Mouse (Mus musculus) kidney, adult 2 months (tissue): ENCODE results near the gene Qprt. TPM values are rescaled to one million over a fixed set of nuclear protein-coding genes. Genes with fewer than 3 reads are reported as not detected.
A peak's percentile ranks its signal among the peaks of the same experiment; 100 is the strongest.

Experiments used
- DNase-seq: peaks from one replicate; pipeline ENCODE4 v3.0.0; 2021
- H3K27ac ChIP-seq: fragments of 200-500 bp; 2 replicates; pipeline ENCODE4 v1.5.1; 2012; ENCODE audit warnings: low read depth, low read length, control low read depth, inconsistent platforms; ENCODE audit not compliant: insufficient read depth
- H3K27me3 ChIP-seq: fragments of 200-500 bp; replicated peaks from 2 replicates; pipeline ENCODE4 v1.6.1; 2012; ENCODE audit warnings: mild to moderate bottlenecking, moderate library complexity, low read length, inconsistent platforms; ENCODE audit not compliant: control insufficient read depth, insufficient read depth
- H3K36me3 ChIP-seq: fragments of 200-500 bp; 2 replicates; pipeline ENCODE4 v1.6.1; 2012; ENCODE audit warnings: mild to moderate bottlenecking, moderate library complexity, low read length, inconsistent platforms; ENCODE audit not compliant: control insufficient read depth, insufficient read depth
- H3K4me1 ChIP-seq: fragments of 200-500 bp; 2 replicates; pipeline ENCODE4 v1.6.1; 2011; ENCODE audit warnings: low read length; ENCODE audit not compliant: control insufficient read depth, insufficient read depth
- H3K4me3 ChIP-seq: fragments of 200-500 bp; 2 replicates; pipeline ENCODE4 v1.5.1; 2011; ENCODE audit warnings: mild to moderate bottlenecking, low read depth, low read length, control low read depth; ENCODE audit not compliant: insufficient read depth
- CTCF ChIP-seq: fragments of 200-500 bp; conservative IDR thresholded peaks from 2 replicates; pipeline ENCODE4 v1.5.1; 2011; ENCODE audit warnings: low read depth, mild to moderate bottlenecking, control low read depth, low read length, moderate library complexity, mixed read lengths; ENCODE audit not compliant: insufficient read depth, insufficient read length
- POLR2A ChIP-seq: fragments of 200-500 bp; IDR thresholded peaks from one replicate; pipeline ENCODE4 v1.6.1; 2011; ENCODE audit warnings: low read depth, low read length, control low read depth
- WGBS: fragments of 180-500 bp; shearing (Covaris S2); methylation state at CpG from one replicate; pipeline ENCODE4 v1.1.7; 2018; 5-methylcytosine and 5-hydroxymethylcytosine counted together
- polyA plus RNA-seq: library from polyadenylated mRNA; depleted of rRNA; stranded (reverse); fragments of >200 nt; gene quantifications from 2 replicates; pipeline ENCODE4 v1.2.3, GENCODE M21; 2012

Gene Qprt
- polyA plus RNA-seq, 1 experiment = 127 TPM

DNA sequence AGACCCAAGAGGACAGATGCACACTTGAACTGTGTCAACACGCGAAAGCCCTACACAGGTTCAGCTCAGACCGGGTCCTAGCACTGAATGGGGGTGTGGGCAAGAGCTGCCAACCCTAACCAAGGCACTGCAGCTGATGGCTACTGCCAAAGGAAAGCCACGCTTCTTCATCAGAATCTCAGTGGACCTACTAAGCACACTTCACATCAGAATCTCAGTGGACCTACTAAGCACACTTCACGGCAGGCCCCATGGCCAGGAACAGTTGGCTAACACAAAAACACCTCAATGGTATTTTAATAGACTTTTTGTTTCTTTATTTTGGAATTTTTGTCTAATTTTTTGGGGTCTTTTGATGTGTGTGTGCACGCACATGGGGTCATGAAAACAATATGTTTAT, 30.4 kb upstream of the Qprt start:
- no peaks in the 10 kb centered on the region for H3K4me1 ChIP-seq
- H3K36me3 ChIP-seq = no peaks in the 10 kb centered on the region
- H3K27me3 ChIP-seq = no peaks in the 10 kb centered on the region
- H3K4me3 ChIP-seq = no peak overlapping the region
- TF ChIP-seq CTCF (no peak), POLR2A (no peak)
- H3K27ac ChIP-seq = no peak overlapping the region
- WGBS = 95% methylated on average over 6 of the region's 6 CpGs
- no peak for DNase-seq

DNA sequence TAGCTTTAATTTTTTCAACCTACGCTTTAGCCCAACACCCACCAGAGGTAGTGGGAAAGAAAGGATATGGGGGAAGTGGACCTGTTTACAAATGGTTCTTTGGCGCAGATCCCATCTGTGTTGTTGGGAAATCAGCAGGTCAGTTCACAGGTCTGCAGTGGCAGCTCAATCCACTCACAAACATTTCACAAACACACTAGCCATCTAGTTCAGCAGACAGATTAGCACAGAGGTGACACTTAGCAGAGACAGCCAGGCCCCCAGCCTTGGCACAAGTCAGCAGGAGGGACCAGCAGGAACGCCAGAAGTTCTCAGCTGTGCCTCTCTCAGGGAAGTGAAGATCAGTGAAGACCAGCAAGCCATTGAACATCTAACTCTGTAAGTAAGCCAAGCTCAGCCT, 25.9 kb upstream of the Qprt start:
- DNase-seq = no peak
- Histone ChIP-seq H3K36me3 (no peaks in the 10 kb centered on the region), H3K27ac (no peak overlapping the region), H3K27me3 (no peaks in the 10 kb centered on the region), H3K4me3 (no peak overlapping the region), H3K4me1 (no peaks in the 10 kb centered on the region)
- 72% methylated on average over 3 of the region's 3 CpGs for WGBS
- TF ChIP-seq POLR2A (no peak), CTCF (no peak)

DNA sequence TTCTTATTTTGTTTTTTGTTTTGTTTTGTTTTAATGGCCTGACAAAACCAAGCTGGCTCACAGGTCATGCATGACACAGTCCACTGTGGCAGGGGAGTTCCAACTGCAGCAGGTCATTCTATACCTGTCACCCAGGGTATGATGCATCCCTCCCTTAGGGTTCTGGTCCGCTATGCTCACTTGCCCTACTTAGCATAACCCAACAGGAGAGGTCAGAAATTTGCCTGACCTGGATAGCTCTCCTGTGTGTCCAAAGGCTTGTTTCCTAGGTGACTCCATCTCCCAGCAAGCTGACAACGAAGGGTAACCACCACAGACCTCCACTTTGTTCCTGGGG, 24.2 kb upstream of the Qprt start:
- no peak for DNase-seq
- H3K27ac ChIP-seq = no peak overlapping the region
- TF ChIP-seq CTCF = no peak
- no peak for TF ChIP-seq POLR2A
- no peaks in the 10 kb centered on the region for H3K27me3 ChIP-seq
- no peak overlapping the region for H3K4me3 ChIP-seq
- no peaks in the 10 kb centered on the region for H3K4me1 ChIP-seq
- WGBS = 75% methylated on average over 2 of the region's 2 CpGs
- no peaks in the 10 kb centered on the region for H3K36me3 ChIP-seq

DNA sequence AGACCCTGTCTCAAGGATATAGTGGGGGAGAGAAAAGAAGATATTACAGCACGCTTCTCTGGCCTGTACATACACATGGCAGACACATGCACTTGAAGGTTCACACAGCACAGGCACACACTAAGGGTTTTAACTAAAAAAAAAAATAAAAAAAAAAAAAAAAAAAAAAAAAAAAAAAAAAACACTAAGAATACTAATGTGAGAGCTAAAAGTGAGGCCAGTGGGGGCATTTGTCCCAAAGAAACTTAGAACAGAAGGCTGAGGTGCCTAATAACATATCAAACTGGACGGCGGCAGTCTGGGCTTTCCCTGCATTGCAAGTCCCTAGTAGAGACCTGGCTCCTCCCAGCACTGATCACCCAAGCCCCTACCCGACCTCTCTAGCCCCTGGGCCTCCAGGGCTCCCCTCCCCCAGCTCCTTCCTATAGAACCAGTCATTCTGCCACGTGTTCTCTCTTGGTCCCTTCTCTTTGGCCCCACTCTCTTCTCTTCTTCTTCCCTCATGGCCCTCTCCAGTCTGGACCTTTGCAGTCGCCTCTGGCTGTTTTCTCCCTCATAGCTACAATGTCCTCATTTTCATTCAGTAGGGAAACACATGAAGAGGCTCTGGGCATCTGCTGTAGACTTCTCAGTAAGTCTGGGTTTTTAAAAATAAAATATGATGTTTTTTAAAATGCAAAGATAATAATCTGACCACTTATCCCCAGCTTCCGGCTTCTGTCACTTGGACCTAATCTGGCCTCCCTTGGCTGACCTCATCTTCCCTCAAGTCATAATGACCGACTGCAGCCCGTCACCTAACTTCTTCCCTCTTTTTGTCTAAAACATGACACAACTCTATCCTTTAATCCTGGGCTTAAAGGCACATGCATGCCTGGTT, 23.6 kb upstream of the Qprt start:
- Histone ChIP-seq H3K4me3 (no peak overlapping the region), H3K36me3 (no peaks in the 10 kb centered on the region), H3K27me3 (no peaks in the 10 kb centered on the region), H3K4me1 (no peaks in the 10 kb centered on the region), H3K27ac (no peak overlapping the region)
- TF ChIP-seq POLR2A (no peak), CTCF (no peak)
- DNase-seq = no peak
- WGBS = 62% methylated on average over 9 of the region's 9 CpGs

DNA sequence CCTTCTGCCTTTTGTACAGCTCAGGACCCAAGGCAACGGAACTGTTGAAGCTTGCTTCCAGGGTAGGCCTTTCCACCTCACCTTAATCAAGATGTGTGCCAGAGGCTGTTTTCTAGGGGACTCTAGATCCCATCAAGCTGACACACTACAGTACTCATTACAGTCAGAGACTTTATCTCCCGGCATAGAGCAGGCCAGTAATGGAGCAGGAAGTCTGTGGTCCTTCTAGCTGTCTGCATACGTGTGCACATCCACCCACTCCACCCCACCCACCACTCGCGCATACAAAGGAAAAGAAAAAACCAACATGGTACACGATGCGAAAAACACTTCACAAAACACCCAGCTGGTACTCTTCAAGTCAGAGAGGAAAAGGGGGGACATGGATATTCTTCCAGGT, 22.4 kb upstream of the Qprt start:
- TF ChIP-seq CTCF (no peak), POLR2A (no peak)
- Histone ChIP-seq H3K36me3 (no peaks in the 10 kb centered on the region), H3K4me1 (no peaks in the 10 kb centered on the region), H3K27ac (no peak overlapping the region), H3K4me3 (no peak overlapping the region), H3K27me3 (no peaks in the 10 kb centered on the region)
- no peak for DNase-seq
- WGBS = 87% methylated on average over 7 of the region's 7 CpGs

DNA sequence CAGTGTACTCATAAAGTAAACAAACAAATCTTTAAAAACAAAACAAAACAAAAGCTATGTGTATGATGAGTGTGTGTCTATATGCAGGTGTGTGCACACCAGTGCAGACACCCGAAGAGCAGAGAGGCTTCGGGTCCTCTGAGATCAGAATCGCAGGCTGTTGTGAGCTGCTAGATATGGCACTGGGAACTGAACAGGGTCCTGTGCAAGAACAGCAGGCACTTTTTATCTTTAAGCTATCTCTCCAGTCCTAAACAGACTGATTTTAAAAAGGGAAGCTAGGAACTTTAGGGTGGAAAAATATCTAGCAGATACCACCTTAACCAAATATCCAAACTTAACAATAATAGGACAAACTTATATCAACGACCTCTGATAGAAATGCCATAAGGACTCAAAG, 20.6 kb upstream of the Qprt start:
- Histone ChIP-seq H3K27ac (no peak overlapping the region), H3K27me3 (no peaks in the 10 kb centered on the region), H3K4me1 (no peaks in the 10 kb centered on the region), H3K4me3 (no peak overlapping the region), H3K36me3 (no peaks in the 10 kb centered on the region)
- TF ChIP-seq POLR2A = no peak
- no peak for TF ChIP-seq CTCF
- DNase-seq = no peak
- WGBS = 85% methylated on average over 4 of the region's 4 CpGs

DNA sequence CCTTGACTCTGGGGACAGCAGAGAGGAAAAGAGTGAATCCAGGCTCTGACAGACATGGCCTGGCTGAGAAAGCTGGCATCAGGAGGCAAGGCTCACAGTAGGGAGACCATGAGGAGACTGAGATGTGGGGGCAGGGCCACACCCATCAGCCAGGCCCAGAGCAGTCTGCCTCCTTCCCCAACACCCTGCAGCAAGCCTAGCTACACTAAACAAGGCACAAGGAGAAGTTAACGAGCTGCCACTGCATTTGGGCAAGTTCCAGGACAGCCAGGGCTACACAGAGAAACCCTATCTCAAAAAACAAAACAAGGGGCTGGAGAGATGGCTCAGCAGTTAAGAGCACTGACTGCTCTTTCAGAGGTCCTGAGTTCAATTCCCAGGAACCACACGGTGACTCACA, 20.2 kb upstream of the Qprt start:
- Histone ChIP-seq H3K27me3 (no peaks in the 10 kb centered on the region), H3K4me1 (no peaks in the 10 kb centered on the region), H3K4me3 (no peak overlapping the region), H3K36me3 (no peaks in the 10 kb centered on the region), H3K27ac (no peak overlapping the region)
- TF ChIP-seq POLR2A (no peak), CTCF (no peak)
- no peak for DNase-seq
- 63% methylated on average over 2 of the region's 2 CpGs for WGBS

DNA sequence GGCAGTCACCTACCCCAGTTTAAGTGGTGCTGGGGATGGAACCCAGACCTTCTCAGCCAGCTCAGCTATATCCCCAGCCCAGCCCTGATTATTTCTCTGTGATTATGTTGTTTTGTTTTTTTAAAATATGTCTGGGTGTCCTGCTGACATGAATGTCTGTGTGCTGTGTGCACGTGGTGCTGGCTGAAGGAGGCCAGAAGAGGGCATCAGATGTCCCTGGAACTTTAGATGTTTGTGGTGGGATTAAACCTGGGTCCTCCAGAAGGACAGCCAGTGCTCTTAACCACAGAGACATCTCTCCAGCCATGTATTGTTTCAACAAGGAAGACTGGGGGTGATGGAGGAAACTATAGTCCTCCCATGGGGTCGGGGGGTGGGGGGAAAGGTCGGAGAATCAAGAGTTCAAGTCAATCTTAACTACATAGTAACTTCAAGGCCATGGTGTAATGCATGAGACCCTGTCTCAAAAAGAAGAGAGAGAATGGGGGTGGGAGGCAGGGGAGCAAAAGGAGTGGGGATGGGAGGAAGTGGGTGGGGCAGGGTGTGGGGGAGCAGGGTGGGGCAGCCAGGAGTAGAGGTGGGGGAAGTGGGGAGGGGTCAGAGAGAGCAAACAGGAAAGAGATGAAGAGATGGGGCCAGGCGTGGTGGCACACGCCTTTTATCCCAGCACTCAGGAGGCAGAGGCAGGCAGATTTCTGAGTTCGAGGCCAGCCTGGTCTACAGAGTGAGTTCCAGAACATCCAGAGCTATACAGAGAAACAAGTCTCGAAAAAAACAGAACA, 18.8 kb upstream of the Qprt start:
- Histone ChIP-seq H3K27ac (no peak overlapping the region), H3K4me3 (no peak overlapping the region), H3K27me3 (no peaks in the 10 kb centered on the region), H3K36me3 (no peaks in the 10 kb centered on the region), H3K4me1 (no peaks in the 10 kb centered on the region)
- TF ChIP-seq POLR2A = no peak
- TF ChIP-seq CTCF = peak; percentile 36; the same call in 1 of the 2 replicates
- WGBS = 72% methylated on average over 7 of the region's 7 CpGs
- DNase-seq = no peak
